Mouse (Mus musculus) neural tube, embryonic 13.5 days (tissue): ENCODE measurements around the gene Ehbp1. TPM values are rescaled to one million over a fixed set of nuclear protein-coding genes. Genes with fewer than 3 reads are reported as not detected.

ENCODE experiments used
- ATAC-seq: fragments of 200-750 bp; cut with Nextera tagmentation; 2 replicates; pipeline ENCODE4 v1.8.0; 2017; ENCODE audit warnings: low read depth, mild to moderate bottlenecking, moderate TSS enrichment, moderate library complexity
- H3K27ac ChIP-seq: fragments of 300-500 bp; sonication (generic); replicated peaks from 2 replicates; pipeline ENCODE4 v1.5.1; 2015; ENCODE audit warnings: moderate library complexity, mild to moderate bottlenecking, inconsistent platforms
- H3K27me3 ChIP-seq: fragments of 300-500 bp; sonication (generic); 2 replicates; pipeline ENCODE4 v1.6.1; 2015; ENCODE audit warnings: mild to moderate bottlenecking, inconsistent platforms
- H3K36me3 ChIP-seq: fragments of 300-500 bp; sonication (generic); 2 replicates; pipeline ENCODE4 v1.6.1; 2015; ENCODE audit warnings: mild to moderate bottlenecking, inconsistent platforms
- H3K4me1 ChIP-seq: fragments of 300-500 bp; sonication (generic); replicated peaks from 2 replicates; pipeline ENCODE4 v1.6.1; 2015; ENCODE audit warnings: inconsistent platforms
- H3K4me2 ChIP-seq: fragments of 300-500 bp; sonication (generic); 2 replicates; pipeline ENCODE4 v1.6.1; 2015; ENCODE audit warnings: inconsistent platforms, mild to moderate bottlenecking, moderate library complexity
- H3K4me3 ChIP-seq: fragments of 300-500 bp; sonication (generic); 2 replicates; pipeline ENCODE4 v1.5.1; 2015; ENCODE audit warnings: mild to moderate bottlenecking, inconsistent platforms
- H3K9ac ChIP-seq: fragments of 300-500 bp; sonication (generic); 2 replicates; pipeline ENCODE4 v1.6.1; 2015; ENCODE audit warnings: moderate library complexity, mild to moderate bottlenecking, inconsistent platforms
- H3K9me3 ChIP-seq: fragments of 300-500 bp; sonication (generic); 2 replicates; pipeline ENCODE4 v1.6.1; 2016; ENCODE audit warnings: inconsistent platforms
- WGBS: fragments of 180-500 bp; shearing (Covaris S2); methylation state at CpG from one replicate; pipeline ENCODE4 v1.1.7; 2015; 5-methylcytosine and 5-hydroxymethylcytosine counted together
- polyA plus RNA-seq: library from polyadenylated mRNA; unstranded; fragments of >200 nt; fragmentation: Nextera tagmentation; extraction: Ambion mirVana; gene quantifications from 2 replicates; pipeline ENCODE4 v1.2.1, GENCODE M21; 2015

The Ehbp1 gene
- polyA plus RNA-seq, 1 experiment from 2014 or later = 17.9 TPM

GRCm38 (mm10) chr11:22181530-22182501 is 160.3 kb downstream of the Ehbp1 start:
- Histone ChIP-seq H3K36me3 (no peaks in the 10 kb centered on the region), H3K4me2 (no peak overlapping the region), H3K27me3 (no peaks in the 10 kb centered on the region), H3K9me3 (no peaks in the 10 kb centered on the region), H3K27ac (no peak overlapping the region), H3K4me1 (no peaks in the 10 kb centered on the region), H3K9ac (no peak overlapping the region), H3K4me3 (no peak overlapping the region)
- ATAC-seq = no peak
- 91% methylated on average over 8 of the region's 8 CpGs for WGBS

GRCm38 (mm10) chr11:22180146-22180545 is 161.9 kb downstream of the Ehbp1 start:
- no peaks in the 10 kb centered on the region for H3K9me3 ChIP-seq
- no peaks in the 10 kb centered on the region for H3K36me3 ChIP-seq
- no peak overlapping the region for H3K9ac ChIP-seq
- no peak overlapping the region for H3K4me3 ChIP-seq
- no peaks in the 10 kb centered on the region for H3K27me3 ChIP-seq
- no peak overlapping the region for H3K27ac ChIP-seq
- ATAC-seq = no peak
- no peak overlapping the region for H3K4me2 ChIP-seq
- H3K4me1 ChIP-seq = no peaks in the 10 kb centered on the region

- Histone ChIP-seq H3K4me3 (no peak overlapping the region), H3K9me3 (no peaks in the 10 kb centered on the region), H3K4me1 (no peaks in the 10 kb centered on the region), H3K36me3 (no peaks in the 10 kb centered on the region), H3K4me2 (no peak overlapping the region), H3K27ac (no peak overlapping the region), H3K9ac (no peak overlapping the region), H3K27me3 (no peaks in the 10 kb centered on the region)
- WGBS = 100% methylated on average over 1 of the region's 1 CpGs
- ATAC-seq = no peak
These were observed 163.5 kb downstream of the Ehbp1 start for GRCm38 (mm10) chr11:22178569-22178968.

- Histone ChIP-seq H3K27me3 (no peaks in the 10 kb centered on the region), H3K27ac (no peak overlapping the region), H3K4me1 (no peaks in the 10 kb centered on the region), H3K4me3 (no peak overlapping the region), H3K36me3 (peaks cover 22% of the 10 kb centered on the region), H3K9me3 (no peaks in the 10 kb centered on the region), H3K9ac (no peak overlapping the region), H3K4me2 (no peak overlapping the region)
- 83% methylated on average over 3 of the region's 3 CpGs for WGBS
- no peak for ATAC-seq
These were observed 167.8 kb downstream of the Ehbp1 start for GRCm38 (mm10) chr11:22174311-22174710.

- H3K9me3 ChIP-seq = no peaks in the 10 kb centered on the region
- no peaks in the 10 kb centered on the region for H3K4me1 ChIP-seq
- H3K4me3 ChIP-seq = no peak overlapping the region
- 94% methylated on average over 6 of the region's 6 CpGs for WGBS
- H3K4me2 ChIP-seq = no peak overlapping the region
- no peak for ATAC-seq
- H3K36me3 ChIP-seq = peaks cover 32% of the 10 kb centered on the region
- no peaks in the 10 kb centered on the region for H3K27me3 ChIP-seq
- H3K9ac ChIP-seq = no peak overlapping the region
- H3K27ac ChIP-seq = no peak overlapping the region
These were observed 171.0 kb downstream of the Ehbp1 start for GRCm38 (mm10) chr11:22170962-22171638.

- WGBS = 94% methylated on average over 4 of the region's 4 CpGs
- no peaks in the 10 kb centered on the region for H3K36me3 ChIP-seq
- H3K9me3 ChIP-seq = no peaks in the 10 kb centered on the region
- H3K9ac ChIP-seq = no peak overlapping the region
- no peak overlapping the region for H3K4me3 ChIP-seq
- H3K27me3 ChIP-seq = no peaks in the 10 kb centered on the region
- H3K27ac ChIP-seq = no peak overlapping the region
- H3K4me1 ChIP-seq = 0 out of 2 replicates have a peak, but pooled peaks cover 4% of the 10 kb centered on the region
- no peak overlapping the region for H3K4me2 ChIP-seq
- no peak for ATAC-seq
These were observed 184.2 kb downstream of the Ehbp1 start for GRCm38 (mm10) chr11:22157882-22158281.

GRCm38 (mm10) chr11:22156182-22156581 is 185.9 kb downstream of the Ehbp1 start:
- Histone ChIP-seq H3K4me2 (no peak overlapping the region), H3K27me3 (no peaks in the 10 kb centered on the region), H3K9me3 (no peaks in the 10 kb centered on the region), H3K4me3 (no peak overlapping the region), H3K9ac (no peak overlapping the region), H3K27ac (no peak overlapping the region), H3K36me3 (no peaks in the 10 kb centered on the region), H3K4me1 (0 out of 2 replicates have a peak, but pooled peaks cover 4% of the 10 kb centered on the region)
- no peak for ATAC-seq
- WGBS = 87% methylated on average over 2 of the region's 2 CpGs

GRCm38 (mm10) chr11:22155366-22156095 is 186.6 kb downstream of the Ehbp1 start:
- H3K9ac ChIP-seq = no peak overlapping the region
- ATAC-seq = no peak
- H3K27ac ChIP-seq = no peak overlapping the region
- H3K27me3 ChIP-seq = no peaks in the 10 kb centered on the region
- no peak overlapping the region for H3K4me3 ChIP-seq
- H3K9me3 ChIP-seq = no peaks in the 10 kb centered on the region
- H3K36me3 ChIP-seq = peaks cover 4% of the 10 kb centered on the region
- H3K4me1 ChIP-seq = 0 out of 2 replicates have a peak, but pooled peaks cover 4% of the 10 kb centered on the region
- WGBS = 87% methylated on average over 3 of the region's 3 CpGs
- no peak overlapping the region for H3K4me2 ChIP-seq

GRCm38 (mm10) chr11:22154501-22155294 is 187.4 kb downstream of the Ehbp1 start:
- Histone ChIP-seq H3K4me1 (0 out of 2 replicates have a peak, but pooled peaks cover 4% of the 10 kb centered on the region), H3K27me3 (no peaks in the 10 kb centered on the region)
- 86% methylated on average over 9 of the region's 9 CpGs for WGBS

GRCm38 (mm10) chr11:22140737-22141136 is 201.4 kb downstream of the Ehbp1 start:
- 81% methylated on average over 2 of the region's 2 CpGs for WGBS
- no peaks in the 10 kb centered on the region for H3K27me3 ChIP-seq
- H3K27ac ChIP-seq = no peak overlapping the region
- H3K36me3 ChIP-seq = peaks cover 6% of the 10 kb centered on the region
- no peak overlapping the region for H3K4me2 ChIP-seq
- ATAC-seq = no peak
- no peak overlapping the region for H3K4me3 ChIP-seq
- H3K9me3 ChIP-seq = no peaks in the 10 kb centered on the region
- no peaks in the 10 kb centered on the region for H3K4me1 ChIP-seq
- no peak overlapping the region for H3K9ac ChIP-seq

More at GRCm38 (mm10) chr11:22154501-22155294, 187.4 kb downstream of the Ehbp1 start:
- H3K9me3 ChIP-seq = no peaks in the 10 kb centered on the region
- no peak overlapping the region for H3K9ac ChIP-seq
- ATAC-seq = no peak
- no peak overlapping the region for H3K4me3 ChIP-seq
- no peak overlapping the region for H3K4me2 ChIP-seq
- H3K27ac ChIP-seq = no peak overlapping the region
- peaks cover 8% of the 10 kb centered on the region for H3K36me3 ChIP-seq

GRCm38 (mm10) chr11:22138466-22138865 is 203.6 kb downstream of the Ehbp1 start:
- Histone ChIP-seq H3K9me3 (no peaks in the 10 kb centered on the region), H3K27ac (no peak overlapping the region), H3K36me3 (0 out of 2 replicates have a peak, but pooled peaks cover 5% of the 10 kb centered on the region), H3K4me2 (no peak overlapping the region), H3K9ac (no peak overlapping the region), H3K4me3 (no peak overlapping the region), H3K4me1 (no peaks in the 10 kb centered on the region), H3K27me3 (no peaks in the 10 kb centered on the region)
- no peak for ATAC-seq
